Mouse (Mus musculus) lung, postnatal 10 days (tissue): ENCODE measurements around the gene Mup13.
"Not testable (repeated sequence)": the region's sequence is repeated elsewhere in the genome, so short reads cannot be mapped to it uniquely, and the experiment has no call there.

Experiments used
- DNase-seq: peaks from one replicate; pipeline ENCODE4 v3.0.0; 2021

Gene Mup13

GRCm38 (mm10) chr4:61228186-61228585 is at the start of gene Mup13:
Gene Mup13, minus strand, starts transcription at chr4:61228286.
- DNase-seq, result not testable (repeated sequence)
